13 mouse cellular contexts compared by ENCODE assay signal in genomic region chr11:19651929-19652328, GRCm38 (mm10).
"Had no signal": no experiment of that assay in that cellular context is flagged by ENCODE, and none has a peak within 500 bp of the region (broad histone marks: within the 10 kb centered on the region; RNA-seq: fewer than 3 reads in every experiment).

No protein-coding gene starts in this region.

- ATAC-seq: midbrain, embryonic 13.5 days had no signal

- H3K4me2 ChIP-seq: kidney, embryonic 15.5 days; liver, embryonic 13.5 days; midbrain, embryonic 13.5 days had no signal

- H3K4me1 ChIP-seq: kidney, embryonic 15.5 days; liver, embryonic 13.5 days had no signal

- H3K27me3 ChIP-seq: kidney, embryonic 15.5 days; liver, embryonic 13.5 days; midbrain, embryonic 13.5 days had no signal

- H3K27ac ChIP-seq: kidney, embryonic 15.5 days; left cerebral cortex, adult 2 months; liver, embryonic 13.5 days; macrophage; midbrain, embryonic 13.5 days had no signal

- H3K4me3 ChIP-seq: kidney, embryonic 15.5 days; left cerebral cortex, adult 2 months; liver, embryonic 13.5 days; midbrain, embryonic 13.5 days had no signal

- H3K9ac ChIP-seq: kidney, embryonic 15.5 days; liver, embryonic 13.5 days; midbrain, embryonic 13.5 days had no signal

- DNase-seq: kidney, adult 8-10 months; kidney, postnatal 10 days; kidney, postnatal 36 days; layer of hippocampus, postnatal 36 days; liver, embryonic 13.5 days; lung, adult 2 months; lung, postnatal 10 days; thymus, adult 18-20 months; thymus, postnatal 36 days had no signal

- H3K36me3 ChIP-seq: kidney, embryonic 15.5 days; liver, embryonic 13.5 days; midbrain, embryonic 13.5 days had no signal

- H3K9me3 ChIP-seq: kidney, embryonic 15.5 days; liver, embryonic 13.5 days; midbrain, embryonic 13.5 days had no signal
